Mouse (Mus musculus): Measurements from ENCODE around the gene Ddn. TPM values are rescaled to one million over a fixed set of nuclear protein-coding genes. Genes with fewer than 3 reads are reported as not detected.

The Ddn gene
- polyA plus RNA-seq (2015; fragmentation: Nextera tagmentation; extraction: Ambion mirVana): 0.05 and 0.15 TPM in 2 replicates

DNA sequence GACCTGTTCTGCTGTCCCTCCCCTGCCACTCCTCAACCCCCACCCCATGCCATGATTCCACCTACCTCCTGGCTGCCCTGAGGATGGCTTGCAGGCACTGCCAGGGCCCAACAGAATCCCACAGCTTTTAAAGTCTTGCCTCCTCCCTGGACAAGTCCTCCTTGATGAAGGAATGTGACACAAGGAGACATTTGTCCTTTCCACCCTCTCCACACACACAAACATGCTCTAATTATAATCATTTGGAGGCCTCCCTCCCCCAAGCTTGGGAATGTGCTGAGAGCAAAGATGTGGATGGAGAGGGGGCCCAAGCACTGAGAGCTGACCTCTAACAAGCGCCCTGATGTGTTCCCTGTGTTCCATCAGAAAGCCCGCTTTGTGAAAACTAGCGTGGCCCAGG is at the start of gene Ddn:
Gene Ddn, minus strand, starts transcription at position 101 of the 400 bp plus-strand sequence.
- no peak for ATAC-seq
- 24% methylated on average over 3 of the region's 3 CpGs for WGBS
- Histone ChIP-seq H3K27ac (no peak within 1 kb of the TSS), H3K36me3 (ENCODE audit: poor library complexity, severe bottlenecking) (peaks cover 31% of the 10 kb centered on the region), H3K4me3 (peak within 1 kb of the TSS; percentile 43), H3K27me3 (peaks cover 67% of the 10 kb centered on the region), H3K4me1 (peaks cover 44% of the 10 kb centered on the region), H3K9me3 (replicated peaks) (no peaks in the 10 kb centered on the region), H3K9ac (peak within 1 kb of the TSS; percentile 51), H3K4me2 (peak within 1 kb of the TSS; percentile 70)

DNA sequence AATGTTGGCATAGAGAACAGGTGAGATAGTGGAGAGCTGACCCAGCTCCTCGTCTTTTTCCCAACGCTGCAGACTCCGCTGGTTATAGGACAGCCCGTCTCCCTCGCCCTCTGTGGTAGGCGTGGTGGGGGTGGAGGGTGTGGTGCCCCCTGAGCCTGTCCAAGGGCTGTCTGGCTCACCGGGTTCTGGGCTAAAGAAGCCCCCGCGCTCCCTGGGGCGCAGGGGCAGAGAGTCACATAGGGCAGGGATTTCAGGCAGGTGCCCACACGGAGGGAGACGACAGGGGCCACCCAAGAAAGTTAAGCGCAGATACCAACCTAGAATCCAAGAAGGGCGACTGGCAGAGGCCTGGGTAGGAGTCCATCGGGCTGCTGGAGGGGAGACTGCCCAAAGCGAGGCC is 44.9 kb upstream of the Ddn start:
- 94% methylated on average over 16 of the region's 16 CpGs for WGBS
- H3K36me3 ChIP-seq (ENCODE audit: poor library complexity, severe bottlenecking): peaks cover 100% of the 10 kb centered on the region
- ATAC-seq: no peak
- H3K4me1 ChIP-seq: no peaks in the 10 kb centered on the region
- H3K27ac ChIP-seq: no peak overlapping the region
- no peak overlapping the region for H3K4me2 ChIP-seq
- no peaks in the 10 kb centered on the region for H3K27me3 ChIP-seq
- no peak overlapping the region for H3K4me3 ChIP-seq
- no peak overlapping the region for H3K9ac ChIP-seq
- H3K9me3 ChIP-seq (replicated peaks): no peaks in the 10 kb centered on the region

DNA sequence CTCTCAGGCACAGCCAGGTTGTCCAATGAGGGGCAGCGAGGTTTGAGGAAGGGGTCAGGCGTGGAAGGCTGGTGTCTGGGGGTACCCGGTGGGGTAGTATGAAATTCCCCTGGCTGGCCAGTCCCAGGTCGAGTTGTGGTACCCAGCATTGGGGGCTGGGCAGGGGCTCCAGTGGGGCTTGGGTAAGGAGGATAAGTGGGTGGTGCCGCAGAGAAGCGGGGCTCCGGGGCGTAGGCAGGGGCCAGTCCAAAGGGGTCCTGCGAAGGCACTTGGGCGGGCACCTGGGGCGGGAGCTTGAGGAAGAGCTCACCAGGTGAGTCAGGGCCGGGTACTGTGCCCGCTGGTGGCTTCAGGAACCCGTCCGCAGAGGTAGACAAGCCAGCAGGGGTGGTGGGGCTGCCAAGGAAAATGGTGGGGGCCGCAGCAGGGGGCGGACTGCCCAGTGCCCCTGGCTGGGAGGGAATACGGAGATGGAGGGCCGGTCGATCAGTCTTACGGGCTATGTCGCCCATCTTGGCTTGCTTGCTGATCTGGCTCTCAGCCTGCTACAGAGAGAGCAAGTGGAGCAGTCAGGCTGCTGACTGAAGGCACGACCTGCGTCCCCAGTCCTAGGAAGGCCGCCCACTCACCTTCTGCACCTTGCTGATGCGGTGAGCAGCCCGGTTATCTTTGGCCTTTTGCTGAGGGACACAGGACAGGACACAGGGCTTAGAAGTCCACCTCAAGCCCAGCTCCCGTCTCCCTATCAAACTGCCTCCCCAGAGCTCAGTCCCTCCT is 44.1 kb upstream of the Ddn start:
- no peak overlapping the region for H3K9ac ChIP-seq
- H3K4me3 ChIP-seq: no peak overlapping the region
- H3K4me1 ChIP-seq: no peaks in the 10 kb centered on the region
- no peaks in the 10 kb centered on the region for H3K27me3 ChIP-seq
- H3K36me3 ChIP-seq (ENCODE audit: poor library complexity, severe bottlenecking): peaks cover 100% of the 10 kb centered on the region
- ATAC-seq: no peak
- WGBS: 93% methylated on average over 28 of the region's 28 CpGs
- no peak overlapping the region for H3K4me2 ChIP-seq
- no peak overlapping the region for H3K27ac ChIP-seq
- no peaks in the 10 kb centered on the region for H3K9me3 ChIP-seq (replicated peaks)

DNA sequence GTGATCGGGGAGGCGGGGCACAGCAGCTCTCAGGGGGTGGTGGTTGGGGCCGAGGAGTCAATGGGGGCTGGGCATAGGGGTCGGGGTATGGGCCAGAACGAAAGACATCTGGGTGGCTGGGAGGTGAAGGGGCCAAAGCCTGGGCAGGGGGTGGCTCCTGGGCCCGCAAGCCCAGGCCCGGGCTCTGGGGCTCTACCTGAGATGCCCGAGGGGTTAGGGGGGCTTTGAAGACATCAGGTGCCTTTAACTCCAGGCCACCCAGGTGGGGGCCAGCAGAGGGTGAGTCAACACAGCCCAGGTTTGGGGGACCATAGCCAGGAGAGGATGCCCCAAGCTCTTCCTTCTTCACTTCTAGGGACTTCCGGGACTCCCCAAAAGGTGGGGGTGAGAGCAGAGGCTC is 43.4 kb upstream of the Ddn start:
- ATAC-seq: no peak
- 83% methylated on average over 9 of the region's 9 CpGs for WGBS

DNA sequence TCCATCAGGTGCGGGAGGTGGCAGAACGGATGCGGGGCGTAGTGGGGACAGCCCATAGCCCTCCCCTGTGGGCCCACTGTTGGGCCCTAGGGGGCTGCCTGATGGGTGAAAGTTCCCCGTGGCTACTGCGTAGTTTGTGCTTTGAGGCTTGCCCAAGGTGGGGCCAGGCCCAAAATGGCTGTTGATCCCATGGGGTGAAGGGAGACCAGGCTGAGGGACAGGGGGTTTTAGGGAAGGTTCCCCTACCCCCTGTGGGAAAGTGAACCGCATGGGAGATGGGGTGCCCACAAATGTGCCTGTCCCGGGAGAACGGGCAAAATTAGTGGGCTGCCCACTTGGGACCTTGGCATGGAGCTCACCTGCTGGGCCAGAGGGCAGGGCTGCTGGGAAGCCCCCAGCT is 42.8 kb upstream of the Ddn start:
- ATAC-seq: no peak
- H3K27me3 ChIP-seq: no peaks in the 10 kb centered on the region
- no peaks in the 10 kb centered on the region for H3K9me3 ChIP-seq (replicated peaks)
- H3K4me3 ChIP-seq: no peak overlapping the region
- no peaks in the 10 kb centered on the region for H3K4me1 ChIP-seq
- 96% methylated on average over 9 of the region's 9 CpGs for WGBS
- H3K9ac ChIP-seq: no peak overlapping the region
- no peak overlapping the region for H3K27ac ChIP-seq
- H3K36me3 ChIP-seq (ENCODE audit: poor library complexity, severe bottlenecking): peaks cover 100% of the 10 kb centered on the region
- H3K4me2 ChIP-seq: no peak overlapping the region

More for the DNA sequence above, 43.4 kb upstream of the Ddn start:
- Histone ChIP-seq H3K4me3 (no peak overlapping the region), H3K9ac (no peak overlapping the region), H3K4me1 (no peaks in the 10 kb centered on the region), H3K4me2 (no peak overlapping the region), H3K27me3 (no peaks in the 10 kb centered on the region), H3K27ac (no peak overlapping the region), H3K9me3 (replicated peaks) (no peaks in the 10 kb centered on the region), H3K36me3 (ENCODE audit: poor library complexity, severe bottlenecking) (peaks cover 100% of the 10 kb centered on the region)

DNA sequence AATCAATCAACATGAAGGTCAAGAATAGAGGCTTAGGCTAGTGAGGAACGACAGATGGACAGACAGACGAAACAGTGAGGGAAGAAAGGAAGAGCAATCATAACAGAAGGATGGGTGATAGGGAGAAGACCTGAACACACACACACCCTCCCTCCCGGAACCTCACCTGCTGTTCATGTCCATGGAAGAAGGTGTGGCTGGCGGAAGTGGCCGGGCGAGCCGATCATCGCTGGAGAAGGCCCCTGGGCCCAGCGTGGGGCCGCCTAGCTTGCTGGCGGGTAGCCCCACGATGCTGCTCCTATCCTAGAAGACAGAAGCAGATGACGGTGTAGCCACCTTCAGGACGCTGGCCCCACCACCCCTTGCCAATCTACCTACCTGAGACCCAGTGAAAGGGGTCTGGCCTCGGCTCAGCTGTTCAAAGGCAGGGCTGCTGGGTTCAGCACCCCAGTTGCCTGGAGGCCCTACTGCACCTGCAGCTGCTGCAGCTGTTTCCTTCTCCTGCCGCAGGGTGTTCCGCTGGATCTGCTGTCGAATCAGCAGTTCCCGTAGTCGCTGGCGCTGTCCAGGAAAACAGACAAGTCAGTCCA is 42.0 kb upstream of the Ddn start:
- WGBS: 91% methylated on average over 21 of the region's 21 CpGs
- ATAC-seq: no peak
- no peaks in the 10 kb centered on the region for H3K4me1 ChIP-seq
- no peak overlapping the region for H3K4me3 ChIP-seq
- no peaks in the 10 kb centered on the region for H3K27me3 ChIP-seq
- peaks cover 100% of the 10 kb centered on the region for H3K36me3 ChIP-seq (ENCODE audit: poor library complexity, severe bottlenecking)
- H3K9ac ChIP-seq: no peak overlapping the region
- H3K27ac ChIP-seq: no peak overlapping the region
- H3K9me3 ChIP-seq (replicated peaks): no peaks in the 10 kb centered on the region
- H3K4me2 ChIP-seq: no peak overlapping the region

DNA sequence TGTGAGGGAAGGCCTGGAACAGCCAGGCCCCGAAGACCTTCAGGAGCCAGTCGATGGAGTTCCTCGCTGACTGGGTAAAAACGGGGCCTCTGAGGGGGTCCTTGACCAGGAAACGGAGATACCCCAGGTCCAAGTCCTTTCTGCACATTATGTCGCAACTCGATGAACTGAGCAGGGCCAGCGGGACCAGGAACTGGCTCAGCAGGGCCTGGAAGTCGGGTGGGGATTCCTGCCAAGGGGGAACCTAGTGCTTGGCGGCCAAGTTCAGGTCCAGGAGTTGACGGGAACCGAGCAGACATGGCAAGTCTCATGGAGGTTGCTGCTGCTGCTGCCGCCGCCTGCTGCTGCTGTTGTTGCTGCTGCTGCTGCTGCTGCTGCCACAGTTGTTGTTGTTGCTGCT is 41.4 kb upstream of the Ddn start:
- Histone ChIP-seq H3K9ac (no peak overlapping the region), H3K9me3 (replicated peaks) (no peaks in the 10 kb centered on the region), H3K27me3 (no peaks in the 10 kb centered on the region), H3K4me2 (no peak overlapping the region), H3K4me3 (no peak overlapping the region), H3K36me3 (ENCODE audit: poor library complexity, severe bottlenecking) (peaks cover 100% of the 10 kb centered on the region), H3K27ac (no peak overlapping the region), H3K4me1 (no peaks in the 10 kb centered on the region)
- ATAC-seq: no peak
- 91% methylated on average over 14 of the region's 14 CpGs for WGBS

DNA sequence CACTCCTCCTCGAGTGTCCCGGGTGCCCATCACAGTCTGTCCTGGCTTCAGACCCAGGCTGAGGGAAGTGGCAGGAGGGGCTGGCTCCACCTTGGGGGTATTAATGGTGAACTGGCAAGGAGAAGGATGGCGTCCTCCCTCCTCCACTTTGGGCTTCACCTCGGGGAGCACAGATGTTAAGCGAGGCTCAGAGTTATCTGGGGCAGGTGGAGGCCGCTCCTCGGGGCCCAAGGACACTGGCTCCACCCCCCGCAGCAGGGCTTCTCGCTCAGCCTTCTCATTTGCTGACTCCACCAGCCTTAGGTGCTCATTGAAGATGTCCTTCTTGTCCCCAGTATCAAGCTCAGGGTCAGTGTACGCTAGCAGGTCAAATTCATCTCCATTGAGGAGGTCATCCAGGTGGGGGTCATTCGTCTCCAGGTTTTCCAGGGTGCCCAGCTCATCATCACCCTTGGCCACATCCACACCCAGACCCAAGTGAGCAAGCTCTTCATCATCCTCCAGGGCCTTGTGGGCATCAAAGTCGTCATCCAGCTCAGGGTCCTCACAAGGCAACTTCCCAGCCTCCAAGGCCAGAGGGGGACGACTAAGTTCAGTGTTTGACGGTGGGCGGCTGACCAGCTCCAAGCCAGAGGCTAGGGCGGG is 40.8 kb upstream of the Ddn start:
- WGBS: 92% methylated on average over 16 of the region's 16 CpGs
- Histone ChIP-seq H3K36me3 (ENCODE audit: poor library complexity, severe bottlenecking) (peaks cover 100% of the 10 kb centered on the region), H3K4me3 (no peak overlapping the region), H3K9ac (no peak overlapping the region), H3K4me2 (no peak overlapping the region), H3K9me3 (replicated peaks) (no peaks in the 10 kb centered on the region), H3K27ac (no peak overlapping the region), H3K27me3 (no peaks in the 10 kb centered on the region), H3K4me1 (no peaks in the 10 kb centered on the region)
- no peak for ATAC-seq

DNA sequence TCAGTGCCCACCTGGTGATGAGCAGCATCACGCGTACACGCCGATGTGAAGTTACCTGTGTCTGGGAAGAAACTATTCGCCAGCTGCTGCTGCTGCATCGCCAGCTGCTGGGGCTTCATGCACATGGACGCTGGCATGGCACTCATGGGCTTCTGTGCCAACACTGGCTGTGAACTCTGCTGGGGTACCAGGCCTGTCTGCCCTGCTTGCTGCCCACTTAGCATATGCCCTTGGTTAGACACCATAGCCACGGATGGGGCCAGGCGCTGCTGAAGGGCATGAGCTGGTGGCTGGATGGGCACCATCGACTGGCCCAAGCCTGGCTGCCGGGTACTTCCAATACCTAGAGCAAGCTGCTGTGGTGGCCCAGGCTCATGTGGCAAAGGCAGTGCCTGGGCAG is 39.9 kb upstream of the Ddn start:
- Histone ChIP-seq H3K4me3 (no peak overlapping the region), H3K27me3 (no peaks in the 10 kb centered on the region), H3K4me1 (no peaks in the 10 kb centered on the region), H3K27ac (no peak overlapping the region), H3K9ac (no peak overlapping the region), H3K9me3 (replicated peaks) (no peaks in the 10 kb centered on the region), H3K36me3 (ENCODE audit: poor library complexity, severe bottlenecking) (peaks cover 100% of the 10 kb centered on the region), H3K4me2 (no peak overlapping the region)
- 96% methylated on average over 11 of the region's 11 CpGs for WGBS
- no peak for ATAC-seq

DNA sequence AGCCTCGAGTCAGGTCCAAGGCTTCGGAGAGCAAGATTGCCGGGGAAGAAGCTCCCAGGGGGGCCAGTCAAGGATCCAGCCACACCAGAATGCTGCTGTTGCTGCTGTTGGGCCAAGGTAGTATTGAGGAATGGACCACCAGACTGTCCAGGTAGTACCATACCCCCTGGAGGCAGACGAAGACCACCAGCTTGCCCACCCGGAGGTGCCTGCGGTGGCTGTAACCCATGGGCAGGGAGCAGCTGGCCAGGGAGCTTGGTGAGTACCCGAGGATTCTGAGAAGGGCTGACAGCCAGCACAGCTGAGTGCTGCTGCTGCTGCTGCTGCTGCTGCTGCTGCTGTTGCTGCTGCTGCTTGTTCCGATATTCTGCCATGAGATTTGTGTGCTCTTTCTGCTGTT is 36.9 kb upstream of the Ddn start:
- H3K27ac ChIP-seq: no peak overlapping the region
- no peak overlapping the region for H3K4me3 ChIP-seq
- no peaks in the 10 kb centered on the region for H3K27me3 ChIP-seq
- H3K9me3 ChIP-seq (replicated peaks): no peaks in the 10 kb centered on the region
- peaks cover 100% of the 10 kb centered on the region for H3K36me3 ChIP-seq (ENCODE audit: poor library complexity, severe bottlenecking)
- ATAC-seq: no peak
- H3K4me2 ChIP-seq: no peak overlapping the region
- H3K4me1 ChIP-seq: no peaks in the 10 kb centered on the region
- 90% methylated on average over 8 of the region's 8 CpGs for WGBS
- no peak overlapping the region for H3K9ac ChIP-seq

DNA sequence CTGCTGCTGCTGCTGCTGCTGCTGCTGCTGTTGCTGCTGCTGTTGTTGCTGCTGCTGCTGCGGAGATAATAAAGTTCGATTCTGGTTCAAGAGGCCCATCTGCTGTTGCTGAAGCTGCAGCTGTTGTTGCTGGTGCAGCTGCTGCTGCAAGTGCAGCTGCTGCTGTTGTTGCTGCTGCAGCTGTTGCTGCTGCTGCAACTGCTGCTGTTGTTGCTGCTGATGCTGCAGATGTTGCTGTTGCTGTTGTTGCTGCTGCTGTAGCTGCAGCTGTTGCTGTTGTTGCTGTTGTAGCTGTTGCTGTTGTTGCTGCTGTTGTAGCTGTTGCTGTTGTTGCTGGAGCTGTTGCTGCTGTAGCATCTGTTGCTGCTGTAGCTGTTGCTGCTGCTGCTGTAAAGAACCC is 35.9 kb upstream of the Ddn start:
- Histone ChIP-seq H3K4me1 (no peaks in the 10 kb centered on the region), H3K36me3 (ENCODE audit: poor library complexity, severe bottlenecking) (peaks cover 100% of the 10 kb centered on the region), H3K9ac (no peak overlapping the region), H3K9me3 (replicated peaks) (no peaks in the 10 kb centered on the region), H3K4me3 (no peak overlapping the region), H3K27ac (no peak overlapping the region), H3K4me2 (no peak overlapping the region), H3K27me3 (no peaks in the 10 kb centered on the region)
- ATAC-seq: no peak
- 97% methylated on average over 2 of the region's 2 CpGs for WGBS

DNA sequence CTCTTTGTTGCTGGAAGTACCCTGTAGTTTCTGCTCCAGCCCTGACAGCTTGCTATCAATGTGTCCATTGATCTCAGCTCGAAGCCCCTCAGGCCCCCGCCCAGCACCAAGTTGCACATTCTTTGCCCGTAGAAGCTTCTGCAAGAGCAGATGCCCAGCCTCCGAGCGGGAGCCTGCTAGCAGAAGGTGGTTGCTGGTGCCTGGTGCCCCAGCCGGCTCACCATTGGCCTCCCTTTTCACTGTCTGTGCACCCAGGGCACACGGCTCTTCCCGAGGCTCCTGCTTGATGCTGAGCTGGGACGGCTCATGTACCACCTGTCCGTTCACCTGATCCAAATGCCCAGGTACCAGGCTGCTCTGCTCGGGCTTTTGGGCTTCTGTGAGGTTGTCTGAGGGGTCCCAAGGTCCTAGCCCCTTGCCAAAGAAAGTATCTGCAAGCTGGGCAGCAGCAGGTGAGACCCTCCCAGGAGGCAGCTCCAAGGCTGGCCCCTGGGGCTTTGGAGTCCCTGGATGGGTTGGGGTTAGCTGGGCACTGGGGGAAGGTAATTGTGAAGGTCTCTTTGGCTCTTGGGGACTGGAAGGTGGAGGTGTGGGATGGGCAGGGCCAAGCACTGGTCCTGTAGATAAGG is 34.4 kb upstream of the Ddn start:
- Histone ChIP-seq H3K27ac (no peak overlapping the region), H3K9me3 (replicated peaks) (no peaks in the 10 kb centered on the region), H3K4me2 (no peak overlapping the region), H3K4me3 (no peak overlapping the region), H3K9ac (no peak overlapping the region), H3K27me3 (no peaks in the 10 kb centered on the region), H3K4me1 (no peaks in the 10 kb centered on the region), H3K36me3 (ENCODE audit: poor library complexity, severe bottlenecking) (peaks cover 100% of the 10 kb centered on the region)
- WGBS: 92% methylated on average over 11 of the region's 11 CpGs
- ATAC-seq: no peak
